Mouse (Mus musculus) limb, embryonic 11.5 days (tissue): ENCODE measurements around the gene Pkhd1. TPM values are rescaled to one million over a fixed set of nuclear protein-coding genes. Genes with fewer than 3 reads are reported as not detected.
A peak's percentile ranks its signal among the peaks of the same experiment; 100 is the strongest.
"Not testable (repeated sequence)": the region's sequence is repeated elsewhere in the genome, so short reads cannot be mapped to it uniquely, and the experiment has no call there.

Experiments
- ATAC-seq: fragments of 200-750 bp; cut with Nextera tagmentation; 2 replicates; pipeline ENCODE4 v1.8.0; 2017; ENCODE audit warnings: low read depth; ENCODE audit not compliant: insufficient number of reproducible peaks, low FRiP score, low TSS enrichment
- DNase-seq: peaks from one replicate; pipeline ENCODE4 v3.0.0-alpha.2; 2015; ENCODE audit warnings: low spot score
- H3K27ac ChIP-seq: fragments of 300-500 bp; sonication (generic); replicated peaks from 2 replicates; pipeline ENCODE4 v1.5.1; 2014; ENCODE audit warnings: low read depth, mild to moderate bottlenecking, low read length
- H3K27me3 ChIP-seq: fragments of 300-500 bp; sonication (generic); 2 replicates; pipeline ENCODE4 v1.6.1; 2014; ENCODE audit warnings: mild to moderate bottlenecking, low read length, mixed read lengths; ENCODE audit not compliant: control insufficient read depth, insufficient read depth
- H3K36me3 ChIP-seq: fragments of 300-500 bp; sonication (generic); 2 replicates; pipeline ENCODE4 v1.6.1; 2014; ENCODE audit warnings: mild to moderate bottlenecking, low read length, moderate library complexity, mixed read lengths; ENCODE audit not compliant: control insufficient read depth, insufficient read depth
- H3K4me1 ChIP-seq: fragments of 300-500 bp; sonication (generic); 2 replicates; pipeline ENCODE4 v1.6.1; 2014; ENCODE audit warnings: low read length, mixed read lengths; ENCODE audit not compliant: control insufficient read depth, insufficient read depth
- H3K4me2 ChIP-seq: fragments of 300-500 bp; sonication (generic); 2 replicates; pipeline ENCODE4 v1.6.1; 2014; ENCODE audit warnings: low read depth, mild to moderate bottlenecking, moderate library complexity; ENCODE audit not compliant: severe bottlenecking
- H3K4me3 ChIP-seq: fragments of 300-500 bp; sonication (generic); 2 replicates; pipeline ENCODE4 v1.5.1; 2014; ENCODE audit warnings: low read depth, low read length
- H3K9ac ChIP-seq: fragments of 300-500 bp; sonication (generic); 2 replicates; pipeline ENCODE4 v1.6.1; 2014; ENCODE audit warnings: mild to moderate bottlenecking, low read length
- H3K9me3 ChIP-seq: fragments of 300-500 bp; sonication (generic); 2 replicates; pipeline ENCODE4 v1.6.1; 2016; ENCODE audit warnings: low read length; ENCODE audit not compliant: control insufficient read depth
- WGBS: fragments of 180-500 bp; shearing (Covaris S2); extraction: QIAGEN DNeasy Blood & Tissue Kit; methylation state at CpG from one replicate; pipeline ENCODE4 v1.1.7; 2014; 5-methylcytosine and 5-hydroxymethylcytosine counted together
- polyA plus RNA-seq: library from polyadenylated mRNA; unstranded; fragments of >200 nt; fragmentation: Nextera tagmentation; extraction: Ambion mirVana; gene quantifications from 2 replicates; pipeline ENCODE4 v1.2.1, GENCODE M21; 2014

Gene Pkhd1
- polyA plus RNA-seq, 1 experiment from 2014 or later, result not detected

GRCm38 (mm10) chr1:20477561-20478265 lies 140.2 kb downstream of the Pkhd1 start:
- 7% methylated on average over 25 of the region's 25 CpGs for WGBS
- Histone ChIP-seq H3K4me1 (no peaks in the 10 kb centered on the region), H3K36me3 (no peaks in the 10 kb centered on the region), H3K9ac (no peak overlapping the region), H3K9me3 (no peaks in the 10 kb centered on the region), H3K4me2 (peak overlapping the region; percentile 54), H3K27ac (no peak overlapping the region), H3K4me3 (peak overlapping the region; percentile 19), H3K27me3 (0 out of 2 replicates have a peak, but pooled peaks cover 3% of the 10 kb centered on the region)
- DNase-seq (peak; percentile 53), ATAC-seq (no peak)

- Histone ChIP-seq H3K36me3 (no peaks in the 10 kb centered on the region), H3K27ac (no peak overlapping the region), H3K4me2 (no peak overlapping the region), H3K4me1 (no peaks in the 10 kb centered on the region), H3K27me3 (no peaks in the 10 kb centered on the region), H3K9ac (no peak overlapping the region), H3K9me3 (no peaks in the 10 kb centered on the region), H3K4me3 (no peak overlapping the region)
- ATAC-seq (no peak), DNase-seq (no peak)
- 71% methylated on average over 11 of the region's 11 CpGs for WGBS
Observed at GRCm38 (mm10) chr1:20470770-20471169, 147.1 kb downstream of the Pkhd1 start.

- Histone ChIP-seq H3K9me3 (no peaks in the 10 kb centered on the region), H3K27ac (no peak overlapping the region), H3K9ac (no peak overlapping the region), H3K27me3 (no peaks in the 10 kb centered on the region), H3K4me2 (no peak overlapping the region), H3K4me3 (no peak overlapping the region), H3K36me3 (no peaks in the 10 kb centered on the region), H3K4me1 (no peaks in the 10 kb centered on the region)
- no peak for ATAC-seq
- 85% methylated on average over 6 of the region's 6 CpGs for WGBS
- no peak for DNase-seq
Observed at GRCm38 (mm10) chr1:20470317-20470716, 147.5 kb downstream of the Pkhd1 start.

GRCm38 (mm10) chr1:20466481-20466880 lies 151.4 kb downstream of the Pkhd1 start:
- no peak for DNase-seq
- H3K9me3 ChIP-seq, result no peaks in the 10 kb centered on the region
- H3K27me3 ChIP-seq, result 0 out of 2 replicates have a peak, but pooled peaks cover 2% of the 10 kb centered on the region
- no peaks in the 10 kb centered on the region for H3K36me3 ChIP-seq
- no peak overlapping the region for H3K27ac ChIP-seq
- no peaks in the 10 kb centered on the region for H3K4me1 ChIP-seq
- peak; percentile 76; the same call in 1 of the 2 replicates for ATAC-seq
- WGBS, result 28% methylated on average over 4 of the region's 4 CpGs
- H3K9ac ChIP-seq, result no peak overlapping the region
- H3K4me2 ChIP-seq, result no peak overlapping the region
- no peak overlapping the region for H3K4me3 ChIP-seq

DNA sequence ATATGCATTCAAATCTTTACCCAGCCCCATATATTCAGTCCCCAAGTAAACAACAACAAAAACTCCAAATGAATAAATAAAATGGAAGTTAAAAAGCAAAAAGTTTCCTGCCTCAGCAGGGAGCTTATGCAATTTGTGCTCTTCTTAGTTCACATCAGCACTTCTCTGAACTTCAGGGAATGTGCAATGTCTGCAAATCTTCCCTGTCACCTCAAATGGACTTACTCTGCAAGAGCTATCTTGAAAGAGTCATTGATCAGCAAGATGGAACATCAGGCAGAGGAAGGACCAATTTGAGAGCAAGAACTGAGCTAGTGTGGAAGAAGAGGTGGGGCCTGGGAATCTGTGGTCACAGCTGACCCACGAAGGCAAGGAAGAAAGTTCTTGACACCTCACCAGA lies 163.2 kb downstream of the Pkhd1 start:
- Histone ChIP-seq H3K9ac (no peak overlapping the region), H3K27ac (no peak overlapping the region), H3K9me3 (no peaks in the 10 kb centered on the region), H3K27me3 (no peaks in the 10 kb centered on the region), H3K36me3 (no peaks in the 10 kb centered on the region), H3K4me2 (no peak overlapping the region), H3K4me3 (no peak overlapping the region), H3K4me1 (no peaks in the 10 kb centered on the region)
- ATAC-seq (no peak), DNase-seq (no peak)
- 54% methylated on average over 1 of the region's 1 CpGs for whole genome bisulfite sequencing

DNA sequence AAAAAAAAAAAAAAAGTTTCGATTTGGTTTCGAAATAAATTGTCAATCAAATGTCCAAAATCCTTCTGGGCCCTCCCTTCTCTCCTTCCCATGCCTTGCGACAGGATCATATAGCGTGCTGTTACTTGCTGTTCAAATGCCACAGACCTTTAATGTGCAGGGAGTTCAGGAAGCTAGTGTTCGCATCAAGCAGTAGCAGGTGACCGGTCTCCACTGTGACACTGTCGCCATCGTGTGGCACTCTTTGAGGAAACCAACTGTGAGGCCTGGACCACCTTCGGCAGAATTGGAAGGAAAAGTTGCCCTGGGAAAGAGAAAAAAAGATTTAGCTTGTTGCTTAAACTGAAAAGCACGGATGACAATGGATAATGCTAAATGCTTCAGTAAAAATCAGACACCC lies 167.8 kb downstream of the Pkhd1 start:
- ATAC-seq (no peak), DNase-seq (peak; percentile 67)
- Histone ChIP-seq H3K9ac (no peak overlapping the region), H3K27ac (no peak overlapping the region), H3K27me3 (no peaks in the 10 kb centered on the region), H3K4me1 (no peaks in the 10 kb centered on the region), H3K36me3 (no peaks in the 10 kb centered on the region), H3K9me3 (no peaks in the 10 kb centered on the region), H3K4me3 (no peak overlapping the region), H3K4me2 (no peak overlapping the region)
- 26% methylated on average over 10 of the region's 10 CpGs for WGBS

- H3K9ac ChIP-seq, H3K9me3 ChIP-seq, H3K4me1 ChIP-seq, H3K27me3 ChIP-seq, DNase-seq, H3K27ac ChIP-seq, H3K36me3 ChIP-seq, H3K4me2 ChIP-seq, H3K4me3 ChIP-seq, ATAC-seq: not testable (repeated sequence)
- WGBS, result 88% methylated on average over 16 of the region's 16 CpGs
Observed at GRCm38 (mm10) chr1:20432026-20432425, 185.8 kb downstream of the Pkhd1 start.

DNA sequence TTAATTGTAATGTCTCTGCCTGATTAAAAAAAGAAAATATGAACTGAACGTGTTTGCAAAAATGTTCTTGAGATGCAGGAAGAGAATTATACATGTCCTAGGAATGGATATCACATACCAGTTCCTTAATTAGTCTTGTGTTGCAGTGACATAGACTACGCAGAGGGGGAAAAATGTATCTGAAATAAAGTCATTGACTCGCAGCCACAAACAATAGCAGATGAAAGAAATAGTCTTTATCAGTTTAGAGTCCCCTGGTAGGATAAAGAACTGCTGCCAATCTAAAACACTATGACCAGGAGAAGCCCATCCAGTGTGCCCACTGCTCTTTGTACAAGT lies 188.8 kb downstream of the Pkhd1 start:
- Histone ChIP-seq H3K4me2 (no peak overlapping the region), H3K27me3 (no peaks in the 10 kb centered on the region), H3K4me3 (no peak overlapping the region), H3K27ac (no peak overlapping the region), H3K9ac (no peak overlapping the region), H3K4me1 (no peaks in the 10 kb centered on the region), H3K36me3 (no peaks in the 10 kb centered on the region), H3K9me3 (no peaks in the 10 kb centered on the region)
- WGBS, result 85% methylated on average over 3 of the region's 3 CpGs
- DNase-seq (no peak), ATAC-seq (no peak)
